Mouse (Mus musculus) heart, postnatal 0 days (tissue): ENCODE results near the gene Wfikkn2. TPM values are rescaled to one million over a fixed set of nuclear protein-coding genes. Genes with fewer than 3 reads are reported as not detected.

Source experiments
- ATAC-seq: fragments of 200-750 bp; cut with Nextera tagmentation; 2 replicates; pipeline ENCODE4 v1.8.0; 2017; ENCODE audit warnings: low read depth, moderate number of reproducible peaks, moderate library complexity; ENCODE audit not compliant: insufficient read depth
- DNase-seq: peaks from one replicate; pipeline ENCODE4 v3.0.0-alpha.2; 2016; ENCODE audit warnings: low spot score
- H3K27ac ChIP-seq: fragments of 300-500 bp; sonication (generic); 2 replicates; pipeline ENCODE4 v1.5.1; 2014; ENCODE audit warnings: low read depth, mild to moderate bottlenecking
- H3K27me3 ChIP-seq: fragments of 300-500 bp; sonication (generic); 2 replicates; pipeline ENCODE4 v1.6.1; 2014; ENCODE audit warnings: low read length, mixed read lengths; ENCODE audit not compliant: control insufficient read depth, insufficient read depth
- H3K36me3 ChIP-seq: fragments of 300-500 bp; sonication (generic); replicated peaks from 2 replicates; pipeline ENCODE4 v1.6.1; 2014; ENCODE audit warnings: low read length, mixed read lengths; ENCODE audit not compliant: control insufficient read depth, insufficient read depth
- H3K4me1 ChIP-seq: fragments of 300-500 bp; sonication (generic); 2 replicates; pipeline ENCODE4 v1.6.1; 2014; ENCODE audit warnings: antibody characterized with exemption; ENCODE audit not compliant: control insufficient read depth, insufficient read depth
- H3K4me2 ChIP-seq: fragments of 300-500 bp; sonication (generic); 2 replicates; pipeline ENCODE4 v1.6.1; 2014; ENCODE audit warnings: low read depth, mild to moderate bottlenecking, low read length, moderate library complexity
- H3K4me3 ChIP-seq: fragments of 300-500 bp; sonication (generic); 2 replicates; pipeline ENCODE4 v1.5.1; 2014; ENCODE audit warnings: low read depth, low read length
- H3K9ac ChIP-seq: fragments of 300-500 bp; sonication (generic); replicated peaks from 2 replicates; pipeline ENCODE4 v1.6.1; 2014; ENCODE audit warnings: low read depth, low read length, mixed read lengths
- H3K9me3 ChIP-seq: fragments of 300-500 bp; sonication (generic); replicated peaks from 2 replicates; pipeline ENCODE4 v1.6.1; 2016; ENCODE audit warnings: low read length; ENCODE audit not compliant: control insufficient read depth
- CTCF ChIP-seq: IDR thresholded peaks from 2 replicates; pipeline ENCODE4 v1.5.1; 2016; ENCODE audit warnings: antibody characterized with exemption, control low read depth, low read depth
- EP300 ChIP-seq: IDR thresholded peaks from 2 replicates; pipeline ENCODE4 v1.6.1; 2016; ENCODE audit warnings: antibody characterized with exemption, low read depth
- WGBS: fragments of 180-500 bp; shearing (Covaris S2); extraction: QIAGEN DNeasy Blood & Tissue Kit; methylation state at CpG from one replicate; pipeline ENCODE4 v1.1.7; 2014; 5-methylcytosine and 5-hydroxymethylcytosine counted together
- polyA plus RNA-seq: library from polyadenylated mRNA; unstranded; fragments of >200 nt; fragmentation: Nextera tagmentation; extraction: Ambion mirVana; gene quantifications from 2 replicates; pipeline ENCODE4 v1.2.1, GENCODE M21; 2015
- total RNA-seq: library from RNA; depleted of rRNA; stranded (reverse); fragments of >200 nt; gene quantifications from 2 replicates; pipeline ENCODE4 v1.2.3, GENCODE M21; 2014; ENCODE audit warnings: low replicate concordance

Gene Wfikkn2
- total and polyA plus RNA-seq, 2 experiments from 2014 or later: 0.76 to 1.6 TPM

DNA sequence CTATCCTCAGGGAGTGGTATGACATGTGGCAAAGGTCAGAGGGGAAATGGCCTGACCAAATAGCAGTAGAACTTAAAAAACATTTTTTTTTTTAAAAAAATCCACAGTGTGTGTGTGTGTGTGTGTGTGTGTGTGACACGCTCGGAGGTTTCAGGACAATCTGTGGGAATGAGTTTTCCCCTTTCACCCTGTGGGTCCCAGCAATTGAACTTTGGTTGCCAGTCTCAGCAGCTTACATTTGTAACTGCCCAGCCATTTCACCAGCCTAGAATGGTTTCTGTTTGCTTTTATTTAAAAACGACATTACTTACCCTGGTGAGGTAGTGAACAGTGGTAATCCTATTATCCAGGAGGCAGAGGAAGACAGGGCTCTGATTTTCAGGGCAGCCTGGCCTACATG lies 42.7 kb downstream of the Wfikkn2 start:
- H3K36me3 ChIP-seq: no peaks in the 10 kb centered on the region
- no peaks in the 10 kb centered on the region for H3K9me3 ChIP-seq
- ATAC-seq (no peak), DNase-seq (no peak)
- H3K4me3 ChIP-seq: no peak overlapping the region
- no peaks in the 10 kb centered on the region for H3K4me1 ChIP-seq
- TF ChIP-seq EP300 (no peak), CTCF (no peak)
- H3K4me2 ChIP-seq: no peak overlapping the region
- H3K27ac ChIP-seq: no peak overlapping the region
- WGBS: 62% methylated on average over 3 of the region's 3 CpGs
- H3K9ac ChIP-seq: no peak overlapping the region
- no peaks in the 10 kb centered on the region for H3K27me3 ChIP-seq

DNA sequence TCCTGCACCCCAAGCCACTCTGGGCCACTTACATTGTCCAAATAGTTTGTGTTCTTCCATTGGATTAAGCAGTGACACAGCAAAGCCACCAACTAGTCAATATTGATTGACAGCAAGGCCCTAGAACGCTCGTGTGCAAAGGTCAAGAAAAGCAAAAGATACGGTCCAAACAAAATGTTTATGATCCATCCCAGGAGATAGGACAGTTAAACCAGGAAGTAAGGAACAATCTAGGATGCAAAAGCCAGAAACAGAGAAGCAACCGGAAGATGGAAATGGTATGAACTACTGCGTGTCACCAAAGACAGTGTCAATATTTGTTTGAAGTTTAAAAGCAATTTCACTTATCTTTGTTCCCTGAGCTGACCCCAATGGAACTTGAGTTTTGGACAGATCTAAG lies 43.7 kb downstream of the Wfikkn2 start:
- 80% methylated on average over 5 of the region's 5 CpGs for WGBS
- no peak overlapping the region for H3K27ac ChIP-seq

DNA sequence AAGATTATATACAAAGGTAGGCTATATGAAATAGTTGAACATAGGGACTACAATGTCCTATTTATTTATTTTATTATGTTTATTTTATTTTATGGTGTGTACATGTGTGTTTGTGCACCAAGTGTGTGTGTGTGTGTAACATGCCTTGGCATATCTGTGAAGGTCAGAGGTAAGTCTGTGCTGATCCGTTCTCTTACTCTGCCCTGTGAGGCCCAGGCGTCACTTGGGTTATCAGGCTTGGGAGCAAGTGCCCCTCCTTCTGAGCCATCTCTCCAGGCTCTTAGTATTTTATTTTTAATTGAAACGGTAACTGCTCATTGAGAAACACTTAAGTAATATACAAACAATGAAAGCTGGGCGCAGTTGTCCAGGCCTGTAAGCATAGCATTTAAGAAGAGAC lies 45.4 kb downstream of the Wfikkn2 start:
- ATAC-seq (no peak), DNase-seq (no peak)
- Histone ChIP-seq H3K4me3 (no peak overlapping the region), H3K4me2 (no peak overlapping the region), H3K27ac (no peak overlapping the region), H3K27me3 (no peaks in the 10 kb centered on the region), H3K4me1 (peaks cover 4% of the 10 kb centered on the region; the same call in 1 of the 2 replicates), H3K9me3 (no peaks in the 10 kb centered on the region), H3K36me3 (no peaks in the 10 kb centered on the region), H3K9ac (no peak overlapping the region)
- 60% methylated on average over 4 of the region's 4 CpGs for WGBS
- TF ChIP-seq CTCF (no peak), EP300 (no peak)

More for the DNA sequence above, 43.7 kb downstream of the Wfikkn2 start:
- TF ChIP-seq CTCF (no peak), EP300 (no peak)
- Histone ChIP-seq H3K36me3 (no peaks in the 10 kb centered on the region), H3K27me3 (no peaks in the 10 kb centered on the region), H3K4me3 (no peak overlapping the region), H3K9ac (no peak overlapping the region), H3K9me3 (no peaks in the 10 kb centered on the region), H3K4me1 (no peaks in the 10 kb centered on the region), H3K4me2 (no peak overlapping the region)
- ATAC-seq: no peak
- no peak for DNase-seq

DNA sequence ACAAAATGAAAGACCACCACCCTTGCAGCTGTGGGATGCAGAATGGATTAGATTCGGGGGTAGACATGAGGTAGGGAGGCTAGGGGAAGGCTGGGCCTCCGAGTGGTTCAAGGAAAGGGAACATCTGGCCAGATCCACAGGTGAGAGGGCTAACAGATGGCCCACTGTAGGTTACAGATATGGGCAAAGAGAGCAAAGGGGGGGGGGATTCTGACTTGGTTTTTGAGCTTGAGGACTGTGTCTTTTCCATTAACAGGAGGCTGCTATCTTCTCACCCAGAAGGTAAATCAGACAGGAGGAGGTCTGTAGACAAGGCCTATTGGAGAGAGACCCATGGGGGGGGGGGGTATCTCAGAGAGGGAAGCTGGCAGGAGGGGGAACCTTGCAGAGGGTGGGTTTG lies 46.0 kb downstream of the Wfikkn2 start:
- ATAC-seq: no peak
- no peak for DNase-seq
- Histone ChIP-seq H3K27ac (no peak overlapping the region), H3K4me2 (no peak overlapping the region), H3K27me3 (no peaks in the 10 kb centered on the region), H3K9ac (no peak overlapping the region), H3K36me3 (no peaks in the 10 kb centered on the region), H3K4me1 (peaks cover 4% of the 10 kb centered on the region; the same call in 1 of the 2 replicates), H3K4me3 (no peak overlapping the region), H3K9me3 (no peaks in the 10 kb centered on the region)
- WGBS: 78% methylated on average over 2 of the region's 2 CpGs
- no peak for TF ChIP-seq EP300
- no peak for TF ChIP-seq CTCF

DNA sequence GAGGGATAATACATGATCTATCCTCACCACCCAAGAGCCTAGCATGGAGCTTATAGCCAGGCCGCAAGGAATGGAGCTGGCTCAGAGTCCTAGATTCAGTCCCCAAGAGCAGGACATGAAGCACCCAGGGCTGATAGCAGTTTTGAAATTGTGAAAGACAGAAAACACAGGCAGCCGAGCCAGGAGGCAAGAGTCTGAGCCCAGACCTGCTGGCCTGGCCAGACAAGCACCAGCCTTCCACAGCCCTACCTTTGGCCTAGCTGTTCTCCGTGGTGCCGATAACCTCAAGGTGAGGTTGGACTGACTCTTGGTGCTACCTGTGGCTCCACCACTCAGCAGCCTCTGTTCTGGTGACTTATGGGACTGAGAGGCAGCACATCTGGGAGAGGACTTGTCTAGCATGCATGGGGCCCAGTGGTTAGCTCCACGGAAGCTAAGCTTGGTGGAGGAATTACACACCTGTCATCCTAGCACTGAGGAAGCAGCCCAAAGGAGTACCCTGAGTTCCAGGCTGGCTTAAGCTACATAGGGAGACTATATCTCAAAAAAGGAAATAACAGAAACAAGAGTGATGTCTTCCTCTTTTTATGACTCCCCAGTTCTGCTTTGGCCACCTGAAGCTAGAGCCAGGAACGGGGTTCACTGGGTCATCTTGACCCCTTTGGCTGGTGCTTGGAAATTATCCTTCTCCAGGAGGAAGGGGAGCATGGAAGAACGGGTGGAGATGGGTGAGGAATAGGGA lies 47.2 kb downstream of the Wfikkn2 start:
- no peaks in the 10 kb centered on the region for H3K27me3 ChIP-seq
- no peak overlapping the region for H3K9ac ChIP-seq
- H3K36me3 ChIP-seq: no peaks in the 10 kb centered on the region
- peaks cover 4% of the 10 kb centered on the region; the same call in 1 of the 2 replicates for H3K4me1 ChIP-seq
- H3K4me2 ChIP-seq: no peak overlapping the region
- H3K9me3 ChIP-seq: no peaks in the 10 kb centered on the region
- no peak for DNase-seq
- no peak for ATAC-seq
- TF ChIP-seq EP300 (no peak), CTCF (no peak)
- WGBS: 73% methylated on average over 7 of the region's 7 CpGs
- no peak overlapping the region for H3K27ac ChIP-seq
- H3K4me3 ChIP-seq: no peak overlapping the region

DNA sequence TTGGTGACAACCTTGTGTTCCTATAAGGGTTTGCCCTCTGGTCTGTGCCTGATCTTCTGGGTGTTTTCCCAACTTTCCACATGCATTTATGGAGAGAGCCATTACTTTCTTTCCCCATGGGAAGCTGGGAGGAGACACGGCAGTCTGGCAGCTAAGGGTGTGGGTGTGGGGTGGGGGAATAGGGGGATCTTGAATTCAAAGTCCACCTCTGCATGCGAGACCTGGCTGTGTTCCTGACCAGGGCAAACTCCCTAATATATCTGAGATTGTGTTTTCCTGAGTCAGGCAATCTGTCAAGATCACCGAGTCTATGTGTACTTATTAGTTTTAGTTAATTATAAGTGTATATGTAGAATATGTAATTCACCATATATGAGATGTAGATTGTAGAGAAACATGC lies 49.5 kb downstream of the Wfikkn2 start:
- no peaks in the 10 kb centered on the region for H3K9me3 ChIP-seq
- no peak for TF ChIP-seq CTCF
- no peak for TF ChIP-seq EP300
- ATAC-seq (no peak), DNase-seq (no peak)
- no peaks in the 10 kb centered on the region for H3K27me3 ChIP-seq
- H3K27ac ChIP-seq: no peak overlapping the region
- peaks cover 4% of the 10 kb centered on the region; the same call in 1 of the 2 replicates for H3K4me1 ChIP-seq
- no peak overlapping the region for H3K4me2 ChIP-seq
- no peaks in the 10 kb centered on the region for H3K36me3 ChIP-seq
- no peak overlapping the region for H3K9ac ChIP-seq
- WGBS: 68% methylated on average over 3 of the region's 3 CpGs
- H3K4me3 ChIP-seq: no peak overlapping the region
